Mouse (Mus musculus): ENCODE measurements around the gene Nop16. TPM values are rescaled to one million over a fixed set of nuclear protein-coding genes. Genes with fewer than 3 reads are reported as not detected.

The Nop16 gene
- polyA plus RNA-seq, 1 experiment from 2014 or later = 31.0 TPM

DNA sequence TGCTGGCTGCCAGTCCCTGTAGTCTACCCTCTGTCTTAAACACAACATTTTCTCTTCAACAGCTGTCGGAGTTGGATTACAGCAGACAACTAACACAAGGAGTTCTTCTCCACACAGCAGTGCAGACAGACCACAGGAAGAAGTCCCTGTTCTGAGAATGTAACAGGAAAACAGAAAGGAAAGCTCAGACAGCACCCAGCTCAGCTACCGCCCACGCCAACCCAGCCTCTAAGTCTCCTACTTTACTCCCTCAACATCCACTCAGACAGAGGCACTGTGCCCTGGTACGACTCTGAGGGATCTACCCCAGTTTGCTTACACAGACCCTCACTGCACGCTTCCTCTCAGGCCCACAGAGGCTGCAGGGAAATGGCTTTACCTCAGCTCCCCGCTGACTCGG lies 29.3 kb downstream of the Nop16 start:
- no peak for DNase-seq (ENCODE audit: low spot score)
- H3K36me3 ChIP-seq (ENCODE audit: insufficient read depth, low read length) = peaks cover 43% of the 10 kb centered on the region

GRCm38 (mm10) chr13:54559656-54560055 lies 30.2 kb downstream of the Nop16 start:
- Histone ChIP-seq H3K4me2 (replicated peaks; ENCODE audit: low read depth, low read length) (no peak overlapping the region), H3K4me3 (ENCODE audit: low read depth, low read length) (no peak overlapping the region), H3K27me3 (replicated peaks; ENCODE audit: insufficient read depth, low read length) (no peaks in the 10 kb centered on the region), H3K9me3 (ENCODE audit: low read length) (no peaks in the 10 kb centered on the region), H3K9ac (replicated peaks; ENCODE audit: low read depth) (no peak overlapping the region), H3K4me1 (ENCODE audit: insufficient read depth, low read depth, low read length) (peaks cover 9% of the 10 kb centered on the region; the same call in 1 of the 2 replicates), H3K36me3 (ENCODE audit: insufficient read depth, low read length) (peaks cover 44% of the 10 kb centered on the region), H3K27ac (ENCODE audit: low read length) (no peak overlapping the region)
- no peak for TF ChIP-seq CTCF (IDR thresholded peaks at IDR 0.05)
- no peak for TF ChIP-seq EP300 (IDR thresholded peaks at IDR 0.05)
- DNase-seq (ENCODE audit: low spot score) = no peak
- 74% methylated on average over 2 of the region's 2 CpGs for WGBS
- ATAC-seq = no peak

More for the DNA sequence above, 29.3 kb downstream of the Nop16 start:
- Histone ChIP-seq H3K4me2 (replicated peaks; ENCODE audit: low read depth, low read length) (no peak overlapping the region), H3K27me3 (replicated peaks; ENCODE audit: insufficient read depth, low read length) (no peaks in the 10 kb centered on the region), H3K4me1 (ENCODE audit: insufficient read depth, low read depth, low read length) (peaks cover 9% of the 10 kb centered on the region; the same call in 1 of the 2 replicates), H3K27ac (ENCODE audit: low read length) (no peak overlapping the region), H3K9ac (replicated peaks; ENCODE audit: low read depth) (no peak overlapping the region), H3K4me3 (ENCODE audit: low read depth, low read length) (no peak overlapping the region), H3K9me3 (ENCODE audit: low read length) (no peaks in the 10 kb centered on the region)
- 89% methylated on average over 7 of the region's 7 CpGs for WGBS
- no peak for TF ChIP-seq CTCF (IDR thresholded peaks at IDR 0.05)
- no peak for TF ChIP-seq EP300 (IDR thresholded peaks at IDR 0.05)
- ATAC-seq = no peak

- ATAC-seq (no peak), DNase-seq (ENCODE audit: low spot score) (no peak)
- 80% methylated on average over 1 of the region's 1 CpGs for WGBS
- Histone ChIP-seq H3K4me3 (ENCODE audit: low read depth, low read length) (no peak overlapping the region), H3K4me2 (replicated peaks; ENCODE audit: low read depth, low read length) (no peak overlapping the region), H3K36me3 (ENCODE audit: insufficient read depth, low read length) (peaks cover 54% of the 10 kb centered on the region), H3K9me3 (ENCODE audit: low read length) (no peaks in the 10 kb centered on the region), H3K4me1 (ENCODE audit: insufficient read depth, low read depth, low read length) (no peaks in the 10 kb centered on the region), H3K27me3 (replicated peaks; ENCODE audit: insufficient read depth, low read length) (no peaks in the 10 kb centered on the region), H3K9ac (replicated peaks; ENCODE audit: low read depth) (no peak overlapping the region), H3K27ac (ENCODE audit: low read length) (no peak overlapping the region)
- no peak for TF ChIP-seq CTCF (IDR thresholded peaks at IDR 0.05)
- no peak for TF ChIP-seq EP300 (IDR thresholded peaks at IDR 0.05)
These were observed 32.2 kb downstream of the Nop16 start for GRCm38 (mm10) chr13:54557652-54558051.

DNA sequence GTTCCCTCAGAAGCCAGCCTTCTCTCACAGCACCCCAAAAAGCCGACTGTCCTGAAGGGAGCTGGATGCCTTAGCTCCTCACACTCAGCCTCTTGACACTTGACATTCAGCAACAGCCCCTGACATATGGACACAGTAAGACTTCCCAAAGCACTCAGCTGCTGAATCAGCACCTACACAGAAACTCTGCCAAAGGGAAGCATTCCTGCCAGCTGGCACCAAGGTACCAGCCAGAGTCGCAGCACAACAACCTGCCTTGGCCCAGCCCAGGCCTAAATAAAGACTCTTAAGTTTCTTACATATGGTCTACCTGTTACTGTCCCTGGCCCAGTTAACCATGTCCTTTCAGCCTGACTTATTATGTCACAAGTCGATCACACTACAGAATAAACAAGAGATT lies 33.1 kb downstream of the Nop16 start:
- TF ChIP-seq CTCF (IDR thresholded peaks at IDR 0.05) = no peak
- TF ChIP-seq EP300 (IDR thresholded peaks at IDR 0.05) = no peak
- DNase-seq (ENCODE audit: low spot score) = no peak
- Histone ChIP-seq H3K9ac (replicated peaks; ENCODE audit: low read depth) (no peak overlapping the region), H3K9me3 (ENCODE audit: low read length) (no peaks in the 10 kb centered on the region), H3K27ac (ENCODE audit: low read length) (no peak overlapping the region), H3K4me3 (ENCODE audit: low read depth, low read length) (no peak overlapping the region), H3K36me3 (ENCODE audit: insufficient read depth, low read length) (peaks cover 59% of the 10 kb centered on the region), H3K4me1 (ENCODE audit: insufficient read depth, low read depth, low read length) (no peaks in the 10 kb centered on the region), H3K27me3 (replicated peaks; ENCODE audit: insufficient read depth, low read length) (no peaks in the 10 kb centered on the region), H3K4me2 (replicated peaks; ENCODE audit: low read depth, low read length) (no peak overlapping the region)
- 89% methylated on average over 3 of the region's 3 CpGs for WGBS
- no peak for ATAC-seq

DNA sequence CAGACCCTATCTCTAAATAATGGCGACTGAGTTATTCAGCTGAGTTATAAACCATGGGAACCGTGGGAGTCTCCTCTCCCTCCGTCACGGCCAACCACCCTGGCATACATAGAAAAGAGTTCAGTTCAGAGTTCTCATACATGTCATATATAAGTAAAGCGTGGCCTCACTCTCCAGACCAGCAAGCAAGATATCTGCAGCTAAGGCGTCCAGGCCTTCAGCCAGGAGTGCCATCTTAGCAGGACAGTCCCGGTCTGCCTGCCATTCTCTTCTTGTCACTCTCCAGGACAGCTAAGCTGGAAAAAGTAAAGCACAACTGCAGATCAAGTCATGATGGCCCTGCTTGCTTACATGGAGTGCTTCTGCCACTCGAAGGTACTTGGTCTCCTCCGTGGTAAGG lies 33.7 kb downstream of the Nop16 start:
- 92% methylated on average over 9 of the region's 9 CpGs for WGBS
- TF ChIP-seq CTCF (IDR thresholded peaks at IDR 0.05) (no peak), EP300 (IDR thresholded peaks at IDR 0.05) (no peak)
- no peaks in the 10 kb centered on the region for H3K9me3 ChIP-seq (ENCODE audit: low read length)
- H3K36me3 ChIP-seq (ENCODE audit: insufficient read depth, low read length) = peaks cover 55% of the 10 kb centered on the region
- H3K27ac ChIP-seq (ENCODE audit: low read length) = no peak overlapping the region
- no peaks in the 10 kb centered on the region for H3K27me3 ChIP-seq (replicated peaks; ENCODE audit: insufficient read depth, low read length)
- DNase-seq (ENCODE audit: low spot score) (no peak), ATAC-seq (no peak)
- H3K4me3 ChIP-seq (ENCODE audit: low read depth, low read length) = no peak overlapping the region
- no peak overlapping the region for H3K9ac ChIP-seq (replicated peaks; ENCODE audit: low read depth)
- H3K4me2 ChIP-seq (replicated peaks; ENCODE audit: low read depth, low read length) = no peak overlapping the region
- H3K4me1 ChIP-seq (ENCODE audit: insufficient read depth, low read depth, low read length) = no peaks in the 10 kb centered on the region

GRCm38 (mm10) chr13:54548036-54548435 lies 41.9 kb downstream of the Nop16 start:
- DNase-seq (ENCODE audit: low spot score) (no peak), ATAC-seq (no peak)
- Histone ChIP-seq H3K27ac (ENCODE audit: low read length) (no peak overlapping the region), H3K9ac (replicated peaks; ENCODE audit: low read depth) (no peak overlapping the region), H3K4me3 (ENCODE audit: low read depth, low read length) (no peak overlapping the region), H3K27me3 (replicated peaks; ENCODE audit: insufficient read depth, low read length) (no peaks in the 10 kb centered on the region), H3K4me1 (ENCODE audit: insufficient read depth, low read depth, low read length) (no peaks in the 10 kb centered on the region), H3K9me3 (ENCODE audit: low read length) (no peaks in the 10 kb centered on the region), H3K36me3 (ENCODE audit: insufficient read depth, low read length) (peaks cover 8% of the 10 kb centered on the region; the same call in 1 of the 2 replicates), H3K4me2 (replicated peaks; ENCODE audit: low read depth, low read length) (no peak overlapping the region)
- WGBS = 82% methylated on average over 7 of the region's 7 CpGs
- TF ChIP-seq CTCF (IDR thresholded peaks at IDR 0.05) = no peak
- no peak for TF ChIP-seq EP300 (IDR thresholded peaks at IDR 0.05)

Small RNAs within 50 kb of the gene (microRNA-seq; reads per million reads assigned to microRNA genes)
- not detected for gene Gm24195

Other genes with a start within 250 kb of the Nop16 start
- gene Cplx2, start 218.7 kb downstream of the Nop16 start, polyA plus RNA-seq (2015; fragmentation: Nextera tagmentation; extraction: Ambion mirVana) = 3.0 and 3.1 TPM in 2 replicates
- gene Thoc3, start 121.2 kb downstream of the Nop16 start, polyA plus RNA-seq (2015; fragmentation: Nextera tagmentation; extraction: Ambion mirVana) = 56.5 and 60.8 TPM in 2 replicates
- 2.6 and 2.8 TPM in 2 replicates for gene Simc1, start 86.3 kb downstream of the Nop16 start, polyA plus RNA-seq (2015; fragmentation: Nextera tagmentation; extraction: Ambion mirVana)
- gene 4833439L19Rik, start 24.7 kb downstream of the Nop16 start, polyA plus RNA-seq (2015; fragmentation: Nextera tagmentation; extraction: Ambion mirVana) = 95.1 and 105 TPM in 2 replicates
- gene Arl10, start 15.1 kb downstream of the Nop16 start, polyA plus RNA-seq (2015; fragmentation: Nextera tagmentation; extraction: Ambion mirVana) = 19.1 and 21.4 TPM in 2 replicates
- gene Higd2a, start 117 bp upstream of the Nop16 start, polyA plus RNA-seq (2015; fragmentation: Nextera tagmentation; extraction: Ambion mirVana) = 243 and 247 TPM in 2 replicates
- 104 and 118 TPM in 2 replicates for gene Cltb, start 21.3 kb upstream of the Nop16 start, polyA plus RNA-seq (2015; fragmentation: Nextera tagmentation; extraction: Ambion mirVana)
- 52.1 and 53.7 TPM in 2 replicates for gene Faf2, start 31.7 kb upstream of the Nop16 start, polyA plus RNA-seq (2015; fragmentation: Nextera tagmentation; extraction: Ambion mirVana)
- 52.1 and 60.0 TPM in 2 replicates for gene Rnf44, start 103.8 kb upstream of the Nop16 start, polyA plus RNA-seq (2015; fragmentation: Nextera tagmentation; extraction: Ambion mirVana)
- not detected in 2 replicates for gene Cdhr2, start 111.4 kb upstream of the Nop16 start, polyA plus RNA-seq (2015; fragmentation: Nextera tagmentation; extraction: Ambion mirVana)
- gene Gprin1, start 159.8 kb upstream of the Nop16 start, polyA plus RNA-seq (2015; fragmentation: Nextera tagmentation; extraction: Ambion mirVana) = 0.04 TPM in 1 of 2 replicates, not detected in the other
- gene Sncb, start 176.5 kb upstream of the Nop16 start, polyA plus RNA-seq (2015; fragmentation: Nextera tagmentation; extraction: Ambion mirVana) = not detected in 2 replicates
- not detected in 2 replicates for gene Eif4e1b, start 193.9 kb upstream of the Nop16 start, polyA plus RNA-seq (2015; fragmentation: Nextera tagmentation; extraction: Ambion mirVana)
- gene Tspan17, start 199.3 kb upstream of the Nop16 start, polyA plus RNA-seq (2015; fragmentation: Nextera tagmentation; extraction: Ambion mirVana) = 32.9 and 40.5 TPM in 2 replicates

Data from lung, postnatal 0 days (tissue).